Mouse (Mus musculus): ENCODE measurements at regions not wholly inside any gene's neighbourhood (a gene's known extent, or its start where the extent isn't known, plus 50 kb on each side); places are given as distances from the start of the nearest gene placed in this dataset.

- no peak for DNase-seq (ENCODE audit: low spot score)
These were observed 53.5 kb upstream of the Ralgapa2 start for GRCm38 (mm10) chr2:146565693-146566092.

- no peak for DNase-seq (ENCODE audit: low spot score)
These were observed 56.2 kb upstream of the Ralgapa2 start for GRCm38 (mm10) chr2:146568171-146568842.

GRCm38 (mm10) chr2:146571036-146571435, 58.9 kb upstream of the Ralgapa2 start:
- no peak for DNase-seq (ENCODE audit: low spot score)

- no peak for DNase-seq (ENCODE audit: low spot score)
These were observed 59.7 kb upstream of the Ralgapa2 start for GRCm38 (mm10) chr2:146571857-146572256.

GRCm38 (mm10) chr2:146575610-146576297, 63.6 kb upstream of the Ralgapa2 start:
- DNase-seq (ENCODE audit: low spot score): peak; percentile 54

- no peak for DNase-seq (ENCODE audit: low spot score)
These were observed 64.3 kb upstream of the Ralgapa2 start for GRCm38 (mm10) chr2:146576298-146576905.

GRCm38 (mm10) chr2:146577096-146577495, 65.0 kb upstream of the Ralgapa2 start:
- DNase-seq (ENCODE audit: low spot score): no peak

GRCm38 (mm10) chr2:146581220-146581619, 69.1 kb upstream of the Ralgapa2 start:
- no peak for DNase-seq (ENCODE audit: low spot score)

- DNase-seq (ENCODE audit: low spot score): no peak
These were observed 71.8 kb upstream of the Ralgapa2 start for GRCm38 (mm10) chr2:146583807-146584388.

- DNase-seq (ENCODE audit: low spot score): no peak
These were observed 74.2 kb upstream of the Ralgapa2 start for GRCm38 (mm10) chr2:146586381-146586780.

- no peak for DNase-seq (ENCODE audit: low spot score)
These were observed 74.8 kb upstream of the Ralgapa2 start for GRCm38 (mm10) chr2:146586981-146587380.

- DNase-seq (ENCODE audit: low spot score): no peak
These were observed 77.7 kb upstream of the Ralgapa2 start for GRCm38 (mm10) chr2:146589860-146590259.

- no peak for DNase-seq (ENCODE audit: low spot score)
These were observed 81.1 kb upstream of the Ralgapa2 start for GRCm38 (mm10) chr2:146593291-146593690.

- DNase-seq (ENCODE audit: low spot score): no peak
These were observed 82.1 kb upstream of the Ralgapa2 start for GRCm38 (mm10) chr2:146594212-146594611.

GRCm38 (mm10) chr2:146595673-146596072, 83.5 kb upstream of the Ralgapa2 start:
- DNase-seq (ENCODE audit: low spot score): no peak

GRCm38 (mm10) chr2:146606170-146606569, 94.0 kb upstream of the Ralgapa2 start:
- DNase-seq (ENCODE audit: low spot score): no peak

GRCm38 (mm10) chr2:146610896-146611295, 98.8 kb upstream of the Ralgapa2 start:
- DNase-seq (ENCODE audit: low spot score): no peak

- peak; percentile 46 for DNase-seq (ENCODE audit: low spot score)
These were observed 99.9 kb upstream of the Ralgapa2 start for GRCm38 (mm10) chr2:146611886-146612521.

- peak; percentile 19 for DNase-seq (ENCODE audit: low spot score)
These were observed 100.6 kb upstream of the Ralgapa2 start for GRCm38 (mm10) chr2:146612522-146613288.

GRCm38 (mm10) chr2:146621167-146621566, 109.0 kb upstream of the Ralgapa2 start:
- DNase-seq (ENCODE audit: low spot score): no peak

GRCm38 (mm10) chr2:146623052-146623451, 110.9 kb upstream of the Ralgapa2 start:
- no peak for DNase-seq (ENCODE audit: low spot score)

Measured in heart, adult 8-10 months (tissue).